Comparison of ENCODE assay signal across 22 mouse cellular contexts in the genomic region with DNA sequence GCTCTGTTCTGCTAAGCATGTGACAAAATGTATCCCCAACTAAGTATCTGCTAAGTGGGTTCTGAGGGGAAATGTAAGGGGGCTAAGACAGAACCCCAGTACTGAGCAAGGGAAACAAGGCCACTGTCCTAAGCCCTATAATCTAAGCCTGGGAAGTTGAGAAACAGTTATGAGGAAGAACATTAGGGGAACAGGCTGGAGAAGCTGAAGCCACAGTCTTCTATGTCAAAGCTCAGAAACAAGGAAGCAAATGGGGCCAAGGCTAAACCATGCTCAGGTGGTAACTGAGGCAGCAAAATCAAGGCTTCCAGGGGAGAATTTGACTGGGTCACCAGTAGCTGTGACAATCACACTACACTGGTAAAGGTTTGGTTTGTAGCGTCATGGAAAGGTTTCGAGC. TPM values are rescaled to one million over a fixed set of nuclear protein-coding genes. Genes with fewer than 3 reads are reported as not detected.
DNase-seq lines count a peak whose midpoint lies in the region; ATAC-seq lines count a peak whose summit lies in the region.
"Had no signal": no experiment of that assay in that cellular context is flagged by ENCODE, and none has a peak within 500 bp of the region (broad histone marks: within the 10 kb centered on the region; RNA-seq: fewer than 3 reads in every experiment).

No protein-coding gene starts in this region.

- DNase-seq in lung, postnatal 36 days = peak; percentile 26
- no peak for DNase-seq in lung, postnatal 25 days (ENCODE audit: low spot score)
- DNase-seq in right cerebral cortex, postnatal 14 days = no peak
- DNase-seq in heart, adult 8-10 months (ENCODE audit: low spot score) = no peak
- DNase-seq in urinary bladder, postnatal 14 days (ENCODE audit: low spot score) = no peak
- DNase-seq: adrenal gland, postnatal 10 days; adrenal gland, postnatal 36 days; B cell, adult 2 months; cerebellum, adult 11-12 months; cerebellum, adult 8-10 months; cerebellum, postnatal 10 days; cerebellum, postnatal 36 days; gastrocnemius, adult 2 months; gastrocnemius, postnatal 14 days; heart, adult 18-20 months; heart, postnatal 14 days; heart, postnatal 4 days had no signal

- peak; percentile 70 for ATAC-seq in granulocyte monocyte progenitor cell, adult 5-6 weeks (replicated peaks; ENCODE audit: poor library complexity, severe bottlenecking)
- ATAC-seq in megakaryocyte progenitor cell, adult 5-6 weeks (replicated peaks; ENCODE audit: poor library complexity) = peak; percentile 79
- ATAC-seq: forebrain, embryonic 13.5 days; forebrain, embryonic 16.5 days; Patski had no signal

RNA-seq across cellular contexts. Expression of a gene that starts 50.3 kb away (rescaled TPM):
- 263 and 340 TPM in 2 replicates for total RNA-seq in granulocyte monocyte progenitor cell, adult 5-6 weeks (2014; fragmentation: Nextera tagmentation)
- 64.3 and 71.5 TPM in 2 replicates for total RNA-seq in granulocyte monocyte progenitor cell, adult 5-6 weeks (2017)
- total RNA-seq in megakaryocyte progenitor cell, adult 5-6 weeks (2015) = 119 and 135 TPM in 2 replicates
- 68.0 and 70.5 TPM in 2 replicates for total RNA-seq in megakaryocyte progenitor cell, adult 5-6 weeks (2017)
- total RNA-seq in heart, adult 8-10 months (2022) = 10 to 100 TPM; 12.2 to 18.8 (median 17.0) TPM
